Mouse (Mus musculus): ENCODE data around the gene Nuak2. TPM values are rescaled to one million over a fixed set of nuclear protein-coding genes. Genes with fewer than 3 reads are reported as not detected.

Gene Nuak2
- polyA plus RNA-seq, 1 experiment: 2.9 TPM

DNA sequence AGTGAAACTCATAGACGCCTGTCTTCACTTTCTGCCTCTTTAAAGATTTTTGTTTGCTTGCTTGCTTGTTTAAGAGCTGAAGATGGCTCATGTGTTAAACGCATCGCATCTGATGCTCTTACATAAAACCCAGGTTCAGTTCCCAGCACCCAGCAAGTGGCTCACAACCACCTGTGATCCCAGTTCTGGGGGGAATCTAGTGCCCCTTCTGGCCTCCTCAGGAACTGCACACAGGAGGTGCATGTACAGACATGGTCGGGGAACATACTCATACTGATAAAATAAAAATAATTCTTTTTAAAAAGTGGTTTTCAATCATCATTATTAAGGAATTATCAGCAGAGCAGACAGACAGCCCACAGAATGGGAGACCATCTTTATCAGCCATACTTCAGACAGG is 35.1 kb downstream of the Nuak2 start:
- H3K27me3 ChIP-seq (ENCODE audit: control insufficient read depth, insufficient read depth, low read length): no peaks in the 10 kb centered on the region
- TF ChIP-seq POLR2A (IDR thresholded peaks at IDR 0.05; ENCODE audit: borderline replicate concordance, insufficient read depth, low read length) (no peak), CTCF (IDR thresholded peaks at IDR 0.05; ENCODE audit: borderline replicate concordance, insufficient read depth, low read depth, low read length) (peak; percentile 4; the same call in 1 of the 2 replicates)
- peaks cover 2% of the 10 kb centered on the region; the same call in 1 of the 2 replicates for H3K4me1 ChIP-seq (ENCODE audit: control insufficient read depth, insufficient read depth, low read length)
- H3K27ac ChIP-seq (ENCODE audit: insufficient read depth, low read length): no peak overlapping the region
- no peak for DNase-seq
- no peak overlapping the region for H3K4me3 ChIP-seq (replicated peaks; ENCODE audit: insufficient read depth, low read depth, low read length)
- 92% methylated on average over 4 of the region's 4 CpGs for WGBS

DNA sequence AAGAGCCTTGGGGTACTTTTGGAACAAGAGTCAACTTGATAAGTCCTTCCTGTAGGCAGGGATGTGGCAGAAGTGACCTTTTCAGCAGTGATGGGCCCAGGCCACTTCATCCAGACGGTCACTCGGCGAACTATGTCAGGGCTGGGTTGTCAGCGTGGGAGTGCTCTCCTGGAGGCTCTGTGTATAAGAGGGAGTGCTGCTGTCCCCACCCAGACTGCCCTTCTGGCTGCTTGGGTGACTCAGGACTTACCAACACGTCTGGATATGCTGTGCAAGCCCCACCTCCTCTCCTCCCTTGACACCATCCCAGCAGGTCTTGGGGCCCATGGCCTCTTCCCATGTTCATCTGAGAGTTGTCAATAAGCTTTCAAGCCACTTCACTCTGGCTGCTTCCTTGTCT is 37.5 kb downstream of the Nuak2 start:
- no peaks in the 10 kb centered on the region for H3K27me3 ChIP-seq (ENCODE audit: control insufficient read depth, insufficient read depth, low read length)
- no peak for DNase-seq
- TF ChIP-seq POLR2A (IDR thresholded peaks at IDR 0.05; ENCODE audit: borderline replicate concordance, insufficient read depth, low read length) (no peak), CTCF (IDR thresholded peaks at IDR 0.05; ENCODE audit: borderline replicate concordance, insufficient read depth, low read depth, low read length) (no peak)
- WGBS: 86% methylated on average over 5 of the region's 5 CpGs
- H3K4me3 ChIP-seq (replicated peaks; ENCODE audit: insufficient read depth, low read depth, low read length): no peak overlapping the region
- no peak overlapping the region for H3K27ac ChIP-seq (ENCODE audit: insufficient read depth, low read length)
- peaks cover 2% of the 10 kb centered on the region; the same call in 1 of the 2 replicates for H3K4me1 ChIP-seq (ENCODE audit: control insufficient read depth, insufficient read depth, low read length)

DNA sequence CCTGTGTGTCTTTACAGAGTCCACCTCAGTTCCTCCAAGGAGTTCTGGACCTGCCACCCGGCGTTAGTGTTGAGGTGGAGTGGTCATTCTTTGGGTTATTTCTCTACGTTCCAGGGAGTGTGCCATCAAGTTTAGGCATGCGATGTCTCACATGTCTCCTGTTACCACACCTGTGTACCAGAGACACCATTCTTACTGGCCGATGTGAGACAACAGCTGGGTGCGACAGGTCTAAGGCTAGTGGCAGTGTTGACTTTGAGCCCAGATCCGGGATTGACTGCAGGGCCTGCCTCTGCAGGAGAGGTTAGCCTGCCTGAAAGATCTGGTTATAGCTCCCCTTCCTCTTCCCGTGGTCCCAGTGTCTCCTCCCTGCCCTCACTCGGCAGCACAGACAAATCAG is 38.3 kb downstream of the Nuak2 start:
- Histone ChIP-seq H3K27me3 (ENCODE audit: control insufficient read depth, insufficient read depth, low read length) (no peaks in the 10 kb centered on the region), H3K4me1 (ENCODE audit: control insufficient read depth, insufficient read depth, low read length) (peaks cover 2% of the 10 kb centered on the region; the same call in 1 of the 2 replicates), H3K4me3 (replicated peaks; ENCODE audit: insufficient read depth, low read depth, low read length) (no peak overlapping the region), H3K27ac (ENCODE audit: insufficient read depth, low read length) (no peak overlapping the region)
- TF ChIP-seq CTCF (IDR thresholded peaks at IDR 0.05; ENCODE audit: borderline replicate concordance, insufficient read depth, low read depth, low read length): no peak
- TF ChIP-seq POLR2A (IDR thresholded peaks at IDR 0.05; ENCODE audit: borderline replicate concordance, insufficient read depth, low read length): no peak
- DNase-seq: no peak
- WGBS: 80% methylated on average over 9 of the region's 9 CpGs

- H3K27me3 ChIP-seq (ENCODE audit: control insufficient read depth, insufficient read depth, low read length): no peaks in the 10 kb centered on the region
- WGBS: 30% methylated on average over 6 of the region's 6 CpGs
These were observed 39.3 kb downstream of the Nuak2 start for GRCm38 (mm10) chr1:132355162-132355601.

GRCm38 (mm10) chr1:132355841-132356242 is 39.9 kb downstream of the Nuak2 start:
- Histone ChIP-seq H3K4me1 (ENCODE audit: control insufficient read depth, insufficient read depth, low read length) (peaks cover 2% of the 10 kb centered on the region; the same call in 1 of the 2 replicates), H3K4me3 (replicated peaks; ENCODE audit: insufficient read depth, low read depth, low read length) (no peak overlapping the region), H3K27me3 (ENCODE audit: control insufficient read depth, insufficient read depth, low read length) (no peaks in the 10 kb centered on the region), H3K27ac (ENCODE audit: insufficient read depth, low read length) (no peak overlapping the region)
- WGBS: 1% methylated on average over 3 of the region's 3 CpGs
- TF ChIP-seq CTCF (IDR thresholded peaks at IDR 0.05; ENCODE audit: borderline replicate concordance, insufficient read depth, low read depth, low read length) (peak; percentile 96), POLR2A (IDR thresholded peaks at IDR 0.05; ENCODE audit: borderline replicate concordance, insufficient read depth, low read length) (no peak)
- peak; percentile 83 to 90 for DNase-seq

More at GRCm38 (mm10) chr1:132355162-132355601, 39.3 kb downstream of the Nuak2 start:
- Histone ChIP-seq H3K4me1 (ENCODE audit: control insufficient read depth, insufficient read depth, low read length) (peaks cover 2% of the 10 kb centered on the region; the same call in 1 of the 2 replicates), H3K27ac (ENCODE audit: insufficient read depth, low read length) (no peak overlapping the region), H3K4me3 (replicated peaks; ENCODE audit: insufficient read depth, low read depth, low read length) (no peak overlapping the region)
- no peak for TF ChIP-seq CTCF (IDR thresholded peaks at IDR 0.05; ENCODE audit: borderline replicate concordance, insufficient read depth, low read depth, low read length)
- no peak for TF ChIP-seq POLR2A (IDR thresholded peaks at IDR 0.05; ENCODE audit: borderline replicate concordance, insufficient read depth, low read length)
- no peak for DNase-seq

GRCm38 (mm10) chr1:132356841-132357240 is 40.9 kb downstream of the Nuak2 start:
- Histone ChIP-seq H3K27me3 (ENCODE audit: control insufficient read depth, insufficient read depth, low read length) (no peaks in the 10 kb centered on the region), H3K4me1 (ENCODE audit: control insufficient read depth, insufficient read depth, low read length) (peaks cover 2% of the 10 kb centered on the region; the same call in 1 of the 2 replicates), H3K27ac (ENCODE audit: insufficient read depth, low read length) (no peak overlapping the region), H3K4me3 (replicated peaks; ENCODE audit: insufficient read depth, low read depth, low read length) (no peak overlapping the region)
- WGBS: 19% methylated on average over 1 of the region's 1 CpGs
- no peak for DNase-seq
- TF ChIP-seq POLR2A (IDR thresholded peaks at IDR 0.05; ENCODE audit: borderline replicate concordance, insufficient read depth, low read length): no peak
- no peak for TF ChIP-seq CTCF (IDR thresholded peaks at IDR 0.05; ENCODE audit: borderline replicate concordance, insufficient read depth, low read depth, low read length)

DNA sequence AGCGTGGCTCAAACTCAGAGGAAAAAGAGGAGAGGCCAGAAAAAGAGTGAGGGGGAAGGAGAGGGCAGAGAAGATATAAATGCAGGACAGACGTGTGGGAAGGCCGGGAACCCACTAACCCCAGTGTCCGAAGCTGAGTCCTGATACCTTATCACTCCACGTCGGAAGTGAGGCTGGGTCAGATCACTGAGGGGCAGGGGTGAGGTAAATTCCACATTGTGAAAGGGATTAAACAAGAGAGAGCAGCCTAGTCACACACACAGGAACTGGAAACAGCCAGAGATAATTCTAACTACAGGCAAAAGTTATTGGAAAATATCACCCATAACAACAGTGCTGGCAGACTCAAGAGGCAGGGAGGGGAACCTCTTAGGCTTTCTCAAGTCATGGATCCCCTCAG is 46.0 kb downstream of the Nuak2 start:
- no peak overlapping the region for H3K27ac ChIP-seq (ENCODE audit: insufficient read depth, low read length)
- no peak overlapping the region for H3K4me3 ChIP-seq (replicated peaks; ENCODE audit: insufficient read depth, low read depth, low read length)
- no peak for TF ChIP-seq POLR2A (IDR thresholded peaks at IDR 0.05; ENCODE audit: borderline replicate concordance, insufficient read depth, low read length)
- TF ChIP-seq CTCF (IDR thresholded peaks at IDR 0.05; ENCODE audit: borderline replicate concordance, insufficient read depth, low read depth, low read length): no peak
- 87% methylated on average over 6 of the region's 6 CpGs for WGBS
- H3K4me1 ChIP-seq (ENCODE audit: control insufficient read depth, insufficient read depth, low read length): peaks cover 27% of the 10 kb centered on the region
- DNase-seq: no peak
- H3K27me3 ChIP-seq (ENCODE audit: control insufficient read depth, insufficient read depth, low read length): no peaks in the 10 kb centered on the region

- H3K4me1 ChIP-seq (ENCODE audit: control insufficient read depth, insufficient read depth, low read length): peaks cover 36% of the 10 kb centered on the region
- peak in 1 of 2 experiments; percentile 72 for DNase-seq
- H3K4me3 ChIP-seq (replicated peaks; ENCODE audit: insufficient read depth, low read depth, low read length): no peak overlapping the region
- TF ChIP-seq CTCF (IDR thresholded peaks at IDR 0.05; ENCODE audit: borderline replicate concordance, insufficient read depth, low read depth, low read length) (no peak), POLR2A (IDR thresholded peaks at IDR 0.05; ENCODE audit: borderline replicate concordance, insufficient read depth, low read length) (no peak)
- H3K27ac ChIP-seq (ENCODE audit: insufficient read depth, low read length): peak overlapping the region; percentile 14
- 12% methylated on average over 3 of the region's 3 CpGs for WGBS
- no peaks in the 10 kb centered on the region for H3K27me3 ChIP-seq (ENCODE audit: control insufficient read depth, insufficient read depth, low read length)
These were observed 48.5 kb downstream of the Nuak2 start for GRCm38 (mm10) chr1:132364388-132364787.

Data from cerebellum, adult 2 months (tissue).